Mouse (Mus musculus) heart, embryonic 14.5 days (tissue): ENCODE measurements around the gene Rack1. TPM values are rescaled to one million over a fixed set of nuclear protein-coding genes. Genes with fewer than 3 reads are reported as not detected.
A peak's percentile ranks its signal among the peaks of the same experiment; 100 is the strongest.

Source experiments
- ATAC-seq: fragments of 200-750 bp; cut with Nextera tagmentation; 2 replicates; pipeline ENCODE4 v1.8.0; 2017; ENCODE audit warnings: low read depth, moderate TSS enrichment; ENCODE audit not compliant: insufficient number of reproducible peaks, insufficient read depth, low FRiP score
- H3K27ac ChIP-seq, 2 experiments: fragments of 200-500 bp in 1 of 2; fragments of 300-500 bp in 1 of 2; sonication (generic) in 1 of 2; replicated peaks in 1 of 2; 2 replicates each; pipeline ENCODE4 v1.5.1; 2012 to 2014; ENCODE audit warnings: low read depth in 2 of 2, low read length in 2 of 2, control low read depth in 1 of 2, mild to moderate bottlenecking in 1 of 2, mixed read lengths in 1 of 2; ENCODE audit not compliant: control insufficient read depth in 1 of 2, insufficient read depth in 1 of 2
- H3K27me3 ChIP-seq: fragments of 300-500 bp; sonication (generic); 2 replicates; pipeline ENCODE4 v1.6.1; 2014; ENCODE audit warnings: mild to moderate bottlenecking, low read length, control low read depth; ENCODE audit not compliant: control insufficient read depth, insufficient read depth
- H3K36me3 ChIP-seq: fragments of 300-500 bp; sonication (generic); 2 replicates; pipeline ENCODE4 v1.6.1; 2014; ENCODE audit warnings: mild to moderate bottlenecking, control low read depth, low read length, mixed read lengths; ENCODE audit not compliant: control insufficient read depth, insufficient read depth
- H3K4me1 ChIP-seq, 2 experiments: fragments of 200-500 bp in 1 of 2; fragments of 300-500 bp in 1 of 2; sonication (generic) in 1 of 2; 2 replicates each; pipeline ENCODE4 v1.6.1; 2012 to 2014; ENCODE audit warnings: low read length in 2 of 2, control low read depth in 1 of 2, mixed read lengths in 1 of 2; ENCODE audit not compliant: control insufficient read depth in 2 of 2, insufficient read depth in 2 of 2
- H3K4me2 ChIP-seq: fragments of 300-500 bp; sonication (generic); 2 replicates; pipeline ENCODE4 v1.6.1; 2014; ENCODE audit warnings: mild to moderate bottlenecking, low read length
- H3K4me3 ChIP-seq, 2 experiments: fragments of 200-500 bp in 1 of 2; fragments of 300-500 bp in 1 of 2; sonication (generic) in 1 of 2; 2 replicates each; pipeline ENCODE4 v1.5.1; 2012 to 2014; ENCODE audit warnings: low read length in 2 of 2, mild to moderate bottlenecking in 2 of 2, control low read depth in 1 of 2, low read depth in 1 of 2, moderate library complexity in 1 of 2; ENCODE audit not compliant: control insufficient read depth in 1 of 2, insufficient read depth in 1 of 2
- H3K9ac ChIP-seq: fragments of 300-500 bp; sonication (generic); 2 replicates; pipeline ENCODE4 v1.6.1; 2014; ENCODE audit warnings: mild to moderate bottlenecking, low read length
- H3K9me3 ChIP-seq: fragments of 300-500 bp; sonication (generic); 2 replicates; pipeline ENCODE4 v1.6.1; 2016; ENCODE audit warnings: low read length, control low read depth; ENCODE audit not compliant: control insufficient read depth
- WGBS: fragments of 180-500 bp; shearing (Covaris S2); extraction: QIAGEN DNeasy Blood & Tissue Kit; methylation state at CpG from one replicate; pipeline ENCODE4 v1.1.7; 2014; 5-methylcytosine and 5-hydroxymethylcytosine counted together
- polyA plus RNA-seq: library from polyadenylated mRNA; unstranded; fragments of >200 nt; fragmentation: Nextera tagmentation; extraction: Ambion mirVana; gene quantifications from 2 replicates; pipeline ENCODE4 v1.2.1, GENCODE M21; 2014

Gene Rack1
- polyA plus RNA-seq, 1 experiment from 2014 or later, result 512 TPM

- 15% methylated on average over 2 of the region's 2 CpGs for WGBS
- Histone ChIP-seq H3K4me2 (no peak overlapping the region), H3K27me3 (no peaks in the 10 kb centered on the region), H3K27ac (no peak overlapping the region), H3K4me1 (no peaks in the 10 kb centered on the region; a peak in 1 of 4 replicates), H3K4me3 (no peak overlapping the region), H3K9ac (no peak overlapping the region), H3K9me3 (0 out of 2 replicates have a peak, but pooled peaks cover 4% of the 10 kb centered on the region), H3K36me3 (no peaks in the 10 kb centered on the region)
- no peak for ATAC-seq
Observed at GRCm38 (mm10) chr11:48830279-48830678, 30.1 kb downstream of the Rack1 start.

- Histone ChIP-seq H3K27ac (no peak overlapping the region), H3K36me3 (no peaks in the 10 kb centered on the region), H3K27me3 (no peaks in the 10 kb centered on the region), H3K4me2 (no peak overlapping the region), H3K9me3 (0 out of 2 replicates have a peak, but pooled peaks cover 4% of the 10 kb centered on the region), H3K9ac (no peak overlapping the region), H3K4me1 (no peaks in the 10 kb centered on the region; a peak in 1 of 4 replicates), H3K4me3 (no peak overlapping the region)
- WGBS, result 68% methylated on average over 2 of the region's 2 CpGs
- ATAC-seq, result no peak
Observed at GRCm38 (mm10) chr11:48831273-48831672, 31.1 kb downstream of the Rack1 start.

GRCm38 (mm10) chr11:48833078-48833730 lies 33.1 kb downstream of the Rack1 start:
- Histone ChIP-seq H3K27ac (no peak overlapping the region), H3K9ac (no peak overlapping the region), H3K9me3 (no peaks in the 10 kb centered on the region), H3K36me3 (no peaks in the 10 kb centered on the region), H3K4me3 (peak overlapping the region in 1 of 2 experiments; percentile 77; a peak in 3 of 4 replicates), H3K4me2 (peak overlapping the region; percentile 73), H3K27me3 (peaks cover 6% of the 10 kb centered on the region; the same call in 1 of the 2 replicates), H3K4me1 (peaks cover 0 to 3% of the 10 kb centered on the region in 2 experiments; a peak in 2 of 4 replicates)
- WGBS, result 43% methylated on average over 9 of the region's 9 CpGs
- no peak for ATAC-seq

- under 1% methylated on average over 30 of the region's 30 CpGs for WGBS
- peak; percentile 88 for ATAC-seq
- Histone ChIP-seq H3K9ac (peak overlapping the region; percentile 82), H3K4me1 (peaks cover 3 to 5% of the 10 kb centered on the region in 2 experiments), H3K27ac (peak overlapping the region; percentile 79 to 80), H3K4me3 (peak overlapping the region; percentile 77 to 91), H3K36me3 (no peaks in the 10 kb centered on the region), H3K9me3 (no peaks in the 10 kb centered on the region), H3K27me3 (peaks cover 6% of the 10 kb centered on the region; the same call in 1 of the 2 replicates), H3K4me2 (peak overlapping the region; percentile 73)
Observed at GRCm38 (mm10) chr11:48833731-48834639, 33.9 kb downstream of the Rack1 start.

- H3K4me1 ChIP-seq, result peaks cover 3 to 5% of the 10 kb centered on the region in 2 experiments
- H3K4me3 ChIP-seq, result no peak overlapping the region
- no peak for ATAC-seq
- H3K27me3 ChIP-seq, result peaks cover 6% of the 10 kb centered on the region; the same call in 1 of the 2 replicates
- no peak overlapping the region for H3K27ac ChIP-seq
- no peak overlapping the region for H3K4me2 ChIP-seq
- no peaks in the 10 kb centered on the region for H3K36me3 ChIP-seq
- 77% methylated on average over 6 of the region's 6 CpGs for WGBS
- no peaks in the 10 kb centered on the region for H3K9me3 ChIP-seq
- H3K9ac ChIP-seq, result no peak overlapping the region
Observed at GRCm38 (mm10) chr11:48835923-48836322, 35.8 kb downstream of the Rack1 start.

- Histone ChIP-seq H3K4me1 (peaks cover 3 to 5% of the 10 kb centered on the region in 2 experiments), H3K27me3 (peaks cover 6% of the 10 kb centered on the region; the same call in 1 of the 2 replicates), H3K9ac (peak overlapping the region; percentile 75), H3K27ac (no peak overlapping the region), H3K4me3 (peak overlapping the region; percentile 76 to 78), H3K9me3 (no peaks in the 10 kb centered on the region), H3K4me2 (peak overlapping the region; percentile 76), H3K36me3 (no peaks in the 10 kb centered on the region)
- 0 out of 2 replicates have a peak, but pooled peaks have one; percentile 1 for ATAC-seq
- WGBS, result 14% methylated on average over 11 of the region's 11 CpGs
Observed at GRCm38 (mm10) chr11:48836990-48837309, 36.8 kb downstream of the Rack1 start.

- Histone ChIP-seq H3K4me3 (peak overlapping the region; percentile 76 to 78), H3K27ac (peak overlapping the region in 1 of 2 experiments; percentile 34; a peak in 2 of 4 replicates), H3K9ac (peak overlapping the region; percentile 75), H3K4me2 (peak overlapping the region; percentile 76), H3K27me3 (peaks cover 6% of the 10 kb centered on the region; the same call in 1 of the 2 replicates), H3K9me3 (no peaks in the 10 kb centered on the region), H3K36me3 (no peaks in the 10 kb centered on the region), H3K4me1 (peaks cover 3 to 5% of the 10 kb centered on the region in 2 experiments)
- under 1% methylated on average over 77 of the region's 77 CpGs for WGBS
- peak; percentile 36; the same call in 1 of the 2 replicates for ATAC-seq
Observed at GRCm38 (mm10) chr11:48837310-48838180, 37.4 kb downstream of the Rack1 start.
